Mouse (Mus musculus): Measurements from ENCODE around the gene Meis2.

Gene Meis2

GRCm38 (mm10) chr2:116000514-116000913, 65.1 kb downstream of the Meis2 start:
- no peak for DNase-seq (ENCODE audit: low spot score in 2 of 2)

DNA sequence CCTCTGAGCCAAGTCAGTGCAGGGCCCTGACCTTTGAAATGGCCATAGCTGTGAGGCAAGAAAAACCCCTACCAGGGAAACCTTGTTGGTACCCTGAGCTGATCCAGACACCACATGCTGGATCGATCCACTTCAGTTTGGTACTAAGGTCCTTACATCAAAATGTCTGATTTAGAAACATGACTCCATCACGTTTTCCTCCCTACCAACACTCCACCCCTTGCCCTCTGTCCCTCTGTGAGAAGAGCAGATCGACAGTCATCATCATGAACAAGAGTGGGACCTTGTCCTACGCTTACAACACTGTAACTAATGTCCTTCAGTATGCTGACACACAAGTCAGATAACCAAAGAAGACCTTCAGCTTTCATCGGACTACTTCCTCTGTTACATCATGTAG, 66.8 kb downstream of the Meis2 start:
- no peak for DNase-seq (ENCODE audit: low spot score in 2 of 2)

GRCm38 (mm10) chr2:115996438-115996837, 69.2 kb downstream of the Meis2 start:
- DNase-seq (ENCODE audit: low spot score in 2 of 2) = no peak

DNA sequence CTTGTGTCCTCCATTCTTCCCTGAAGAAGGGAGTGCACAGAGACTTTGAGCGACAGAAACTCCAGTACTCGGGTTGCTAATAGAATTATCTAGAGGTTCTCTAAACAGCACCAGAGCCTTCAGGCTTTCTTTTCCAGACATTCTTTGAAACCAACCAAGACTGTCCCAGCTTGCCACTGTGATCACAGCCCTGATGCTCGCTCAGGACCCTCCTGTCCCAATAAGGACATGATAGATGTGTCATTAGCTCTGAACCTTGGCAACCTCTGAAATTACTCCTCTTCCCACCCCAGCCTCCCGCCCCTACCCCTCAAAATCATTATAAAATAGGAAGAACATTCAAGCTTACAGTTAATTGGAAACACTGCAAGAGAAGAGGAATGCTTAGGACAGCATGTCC, 71.8 kb downstream of the Meis2 start:
- DNase-seq (ENCODE audit: low spot score in 2 of 2) = no peak

- no peak for DNase-seq (ENCODE audit: low spot score in 2 of 2)
These were observed 76.4 kb downstream of the Meis2 start for GRCm38 (mm10) chr2:115989249-115989648.

DNA sequence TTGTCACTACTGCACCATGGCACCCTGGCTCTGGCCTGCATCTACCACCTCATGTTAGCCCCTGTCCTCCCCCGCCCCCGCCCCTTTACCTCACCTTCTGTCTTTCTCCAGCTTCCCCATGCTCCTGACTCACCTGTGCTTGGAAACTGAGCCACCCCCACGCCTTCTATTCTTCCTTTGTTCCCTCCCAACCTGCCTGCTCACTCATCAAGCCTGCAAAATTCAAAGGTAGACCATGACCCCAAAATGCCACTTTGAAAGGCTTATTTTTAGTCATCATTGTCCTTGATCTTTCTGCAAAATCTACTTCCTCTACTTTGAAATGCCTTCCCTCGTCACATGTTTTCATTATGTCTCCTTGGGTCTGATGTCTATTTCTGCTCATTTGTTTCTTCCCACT, 77.2 kb downstream of the Meis2 start:
- no peak for DNase-seq (ENCODE audit: low spot score in 2 of 2)

- DNase-seq (ENCODE audit: low spot score in 2 of 2) = no peak
These were observed 80.7 kb downstream of the Meis2 start for GRCm38 (mm10) chr2:115984952-115985351.

- DNase-seq (ENCODE audit: low spot score in 2 of 2) = no peak
These were observed 81.2 kb downstream of the Meis2 start for GRCm38 (mm10) chr2:115984487-115984886.

DNA sequence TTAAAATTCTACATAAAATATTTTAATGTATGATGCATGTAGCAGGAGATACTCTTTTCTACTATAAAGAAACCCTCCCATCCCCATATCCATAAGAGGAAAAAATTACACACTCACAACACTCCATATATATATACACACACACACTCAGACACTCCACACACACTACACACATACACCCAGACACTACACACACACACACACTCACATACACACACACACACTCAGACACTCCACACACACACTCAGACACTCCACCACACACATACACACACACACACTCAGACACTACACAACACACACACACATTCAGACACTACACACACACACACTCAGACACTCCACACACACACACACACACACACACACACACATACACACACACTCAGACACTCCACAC, 85.1 kb downstream of the Meis2 start:
- DNase-seq (ENCODE audit: low spot score in 2 of 2) = no peak

- no peak for DNase-seq (ENCODE audit: low spot score in 2 of 2)
These were observed 85.8 kb downstream of the Meis2 start for GRCm38 (mm10) chr2:115979683-115980476.

- DNase-seq (ENCODE audit: low spot score in 2 of 2) = no peak
These were observed 87.0 kb downstream of the Meis2 start for GRCm38 (mm10) chr2:115978666-115979065.

- no peak for DNase-seq (ENCODE audit: low spot score in 2 of 2)
These were observed 94.3 kb downstream of the Meis2 start for GRCm38 (mm10) chr2:115971296-115971805.

- DNase-seq (ENCODE audit: low spot score in 2 of 2) = no peak
These were observed 95.4 kb downstream of the Meis2 start for GRCm38 (mm10) chr2:115970091-115970820.

DNA sequence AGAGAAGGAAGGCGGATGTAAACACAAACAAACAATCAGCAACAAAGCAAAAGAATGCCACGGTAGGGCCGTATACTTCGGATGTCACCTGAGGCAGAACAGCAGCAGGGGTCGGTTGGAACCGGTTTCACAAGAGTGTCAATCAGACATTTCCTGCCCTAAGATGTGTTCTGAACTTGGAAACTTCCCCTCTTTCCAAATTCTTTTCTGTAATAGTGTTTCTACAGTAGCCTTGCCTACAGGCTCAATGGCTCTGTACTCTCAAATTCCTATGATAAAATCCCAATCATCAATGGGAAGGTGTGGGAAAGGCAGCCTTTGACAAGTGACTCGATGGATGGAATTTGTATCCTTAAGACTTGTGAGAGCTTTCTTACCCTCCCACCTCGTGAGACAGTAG, 96.4 kb downstream of the Meis2 start:
- no peak for DNase-seq (ENCODE audit: low spot score in 2 of 2)

GRCm38 (mm10) chr2:115964911-115965310, 100.7 kb downstream of the Meis2 start:
- no peak for DNase-seq (ENCODE audit: low spot score in 2 of 2)

- DNase-seq (ENCODE audit: low spot score in 2 of 2) = no peak
These were observed 102.3 kb downstream of the Meis2 start for GRCm38 (mm10) chr2:115963293-115963835.

DNA sequence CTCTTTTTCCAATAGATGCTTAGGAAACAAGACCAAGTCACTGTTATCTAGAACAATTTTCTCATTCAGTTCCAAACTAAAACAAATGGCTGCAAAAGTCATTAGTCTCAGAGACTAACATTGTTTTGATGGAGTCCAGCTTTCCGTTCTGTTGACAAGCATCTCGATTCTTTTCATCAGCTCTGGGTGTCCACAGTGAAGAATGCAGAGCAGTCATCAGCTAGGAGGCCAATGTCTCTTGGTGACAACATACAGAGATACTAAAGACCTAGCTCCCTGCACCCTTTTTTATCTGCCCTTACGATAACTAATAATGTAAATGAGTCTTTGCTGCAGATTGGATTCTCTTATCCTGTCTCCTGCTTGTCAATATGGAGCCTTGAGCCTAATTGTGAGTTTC, 102.9 kb downstream of the Meis2 start:
- no peak for DNase-seq (ENCODE audit: low spot score in 2 of 2)

DNA sequence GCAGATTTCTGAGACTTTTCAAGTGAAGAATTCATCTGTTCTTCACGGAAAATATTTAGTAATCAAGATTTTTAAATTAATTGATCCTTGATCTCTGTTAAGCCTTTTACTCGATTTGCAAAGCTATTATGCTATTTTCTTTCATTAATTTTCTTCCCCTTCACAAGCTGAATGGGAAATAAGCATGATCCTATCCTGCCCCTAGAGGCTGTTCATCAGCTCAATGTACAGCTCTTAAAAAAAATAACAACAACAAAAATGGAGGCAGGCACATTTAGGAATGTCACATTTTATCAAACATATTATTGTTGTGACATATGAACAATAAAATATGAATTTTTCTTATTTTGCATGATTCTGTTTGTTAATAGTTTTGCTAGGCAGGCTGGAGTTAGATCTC, 103.5 kb downstream of the Meis2 start:
- DNase-seq (ENCODE audit: low spot score in 2 of 2) = no peak

GRCm38 (mm10) chr2:115960615-115961014, 105.0 kb downstream of the Meis2 start:
- no peak for DNase-seq (ENCODE audit: low spot score in 2 of 2)

DNA sequence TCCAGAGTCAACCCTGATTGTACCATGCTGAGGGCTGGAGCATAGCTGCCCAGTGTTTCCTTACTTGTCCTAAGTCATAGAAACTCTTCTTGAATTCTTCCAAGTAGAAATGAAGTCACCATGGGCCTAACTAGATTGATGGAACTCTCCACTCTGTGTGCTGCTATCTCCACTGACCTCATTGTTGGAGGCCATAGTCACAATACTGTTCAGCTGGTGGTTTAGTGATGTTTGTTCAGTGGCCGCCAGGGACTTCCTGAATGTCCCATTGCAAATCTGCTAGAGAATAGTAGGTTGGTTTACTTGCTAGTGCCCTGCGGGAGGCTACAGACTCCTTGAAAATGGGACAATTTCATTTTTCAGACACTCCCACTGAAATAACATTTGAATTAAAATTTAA, 108.9 kb downstream of the Meis2 start:
- no peak for DNase-seq (ENCODE audit: low spot score in 2 of 2)

DNA sequence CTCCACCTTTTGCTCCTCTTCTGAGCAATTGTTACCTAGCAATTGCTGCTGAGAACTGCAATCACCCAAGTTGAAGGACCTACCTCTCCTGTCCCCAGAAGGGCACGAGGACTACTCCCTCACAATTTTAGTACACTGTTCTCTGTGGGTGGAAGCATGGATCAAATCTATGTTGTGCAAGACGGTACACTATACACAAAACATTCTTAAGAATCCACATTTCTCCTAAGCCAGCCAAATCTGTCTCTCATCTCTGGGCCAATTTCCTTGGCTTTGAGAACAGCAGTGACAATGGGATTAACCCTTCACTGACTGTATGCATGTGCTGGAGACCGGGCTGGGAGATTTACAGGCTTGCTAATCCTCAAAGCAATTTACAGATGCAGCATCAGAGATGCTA, 115.0 kb downstream of the Meis2 start:
- no peak for DNase-seq (ENCODE audit: low spot score in 2 of 2)

DNA sequence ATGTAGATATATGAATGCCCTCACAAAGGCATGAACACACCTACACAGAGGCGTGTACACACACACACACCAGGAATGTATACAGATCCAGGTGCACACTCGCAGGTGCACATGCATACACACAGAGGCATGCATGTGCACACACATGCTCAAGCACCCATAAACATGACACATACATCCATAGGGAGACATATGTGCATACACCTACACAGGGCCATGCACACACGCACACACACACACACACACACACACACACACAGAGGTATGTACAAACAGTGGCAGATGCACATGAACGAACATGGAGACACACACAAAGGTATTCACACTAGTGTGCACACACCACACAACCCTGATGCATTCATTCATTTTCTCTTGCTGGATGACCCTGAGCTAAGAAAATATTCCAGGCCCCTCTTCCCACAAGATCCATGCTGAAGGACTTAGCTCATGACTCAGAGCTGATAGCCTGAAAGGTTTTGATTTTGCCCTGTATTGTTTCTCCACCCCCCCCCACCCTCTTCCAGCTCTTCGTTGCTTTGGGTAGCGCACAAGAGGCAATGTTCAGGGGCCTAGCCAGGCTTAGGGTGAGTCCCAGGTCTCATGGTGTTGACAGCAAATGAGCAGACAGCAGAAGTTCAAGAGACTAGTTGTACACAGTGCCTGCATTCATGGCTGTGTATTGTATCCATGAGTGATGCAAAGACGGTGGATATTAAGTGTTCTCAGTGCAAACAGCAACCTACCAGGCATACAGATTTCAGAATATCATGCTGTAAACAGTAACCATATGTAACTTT, 116.8 kb downstream of the Meis2 start:
- DNase-seq (ENCODE audit: low spot score in 2 of 2) = no peak
